Mouse (Mus musculus) testis, postnatal 14 days (tissue): Measurements from ENCODE around the gene Magel2.

Experiments
- DNase-seq: peaks from one replicate; pipeline ENCODE4 v3.0.0; 2021; ENCODE audit warnings: low spot score

Gene Magel2

GRCm38 (mm10) chr7:62423210-62423609, 46.4 kb downstream of the Magel2 start:
- DNase-seq = no peak

- no peak for DNase-seq
Observed at GRCm38 (mm10) chr7:62428337-62428736, 51.5 kb downstream of the Magel2 start.
